Mouse (Mus musculus): Measurements from ENCODE around the gene Slc35b3. TPM values are rescaled to one million over a fixed set of nuclear protein-coding genes. Genes with fewer than 3 reads are reported as not detected.

Slc35b3 gene
- total RNA-seq (2014; rRNA removed) (29.3 and 37.8 TPM in 2 replicates), polyA plus RNA-seq (2015; fragmentation: Nextera tagmentation; extraction: Ambion mirVana) (21.0 and 25.8 TPM in 2 replicates)

GRCm38 (mm10) chr13:38960063-38961050, at the start of gene Slc35b3:
Gene Slc35b3, minus strand, starts transcription at chr13:38960875.
- peak; percentile 86 for DNase-seq
- peaks cover 8% of the 10 kb centered on the region for H3K4me1 ChIP-seq (ENCODE audit: insufficient read depth)
- H3K27ac ChIP-seq (ENCODE audit: low read depth, low read length) = peak within 1 kb of the TSS; percentile 72
- H3K27me3 ChIP-seq (ENCODE audit: insufficient read depth, low read length) = no peaks in the 10 kb centered on the region
- H3K9ac ChIP-seq = peak within 1 kb of the TSS; percentile 86
- H3K4me3 ChIP-seq (ENCODE audit: low read depth, low read length) = peak within 1 kb of the TSS; percentile 82
- WGBS = 6% methylated on average over 65 of the region's 67 CpGs
- no peaks in the 10 kb centered on the region for H3K9me3 ChIP-seq (ENCODE audit: low read length)
- peak within 1 kb of the TSS; percentile 69 for H3K4me2 ChIP-seq (ENCODE audit: low read depth)
- ATAC-seq = peak; percentile 99
- H3K36me3 ChIP-seq (ENCODE audit: insufficient read depth) = no peaks in the 10 kb centered on the region
- TF ChIP-seq CTCF (IDR thresholded peaks at IDR 0.05; ENCODE audit: low read depth) = no peak

- Histone ChIP-seq H3K27me3 (ENCODE audit: insufficient read depth, low read length) (no peaks in the 10 kb centered on the region), H3K4me2 (ENCODE audit: low read depth) (no peak overlapping the region), H3K9me3 (ENCODE audit: low read length) (no peaks in the 10 kb centered on the region), H3K4me1 (ENCODE audit: insufficient read depth) (no peaks in the 10 kb centered on the region), H3K36me3 (ENCODE audit: insufficient read depth) (no peaks in the 10 kb centered on the region), H3K4me3 (ENCODE audit: low read depth, low read length) (no peak overlapping the region), H3K27ac (ENCODE audit: low read depth, low read length) (no peak overlapping the region), H3K9ac (no peak overlapping the region)
- DNase-seq (no peak), ATAC-seq (no peak)
- WGBS = 75% methylated on average over 4 of the region's 4 CpGs
- no peak for TF ChIP-seq CTCF (IDR thresholded peaks at IDR 0.05; ENCODE audit: low read depth)
Measured at GRCm38 (mm10) chr13:39010280-39010679, 49.6 kb upstream of the Slc35b3 start.

GRCm38 (mm10) chr13:39003101-39003762, 42.6 kb upstream of the Slc35b3 start:
- no peaks in the 10 kb centered on the region for H3K27me3 ChIP-seq (ENCODE audit: insufficient read depth, low read length)
- TF ChIP-seq CTCF (IDR thresholded peaks at IDR 0.05; ENCODE audit: low read depth) = no peak
- ATAC-seq (no peak), DNase-seq (no peak)
- H3K9me3 ChIP-seq (ENCODE audit: low read length) = no peaks in the 10 kb centered on the region
- H3K9ac ChIP-seq = no peak overlapping the region
- no peak overlapping the region for H3K4me3 ChIP-seq (ENCODE audit: low read depth, low read length)
- H3K4me1 ChIP-seq (ENCODE audit: insufficient read depth) = no peaks in the 10 kb centered on the region
- H3K4me2 ChIP-seq (ENCODE audit: low read depth) = no peak overlapping the region
- no peaks in the 10 kb centered on the region for H3K36me3 ChIP-seq (ENCODE audit: insufficient read depth)
- no peak overlapping the region for H3K27ac ChIP-seq (ENCODE audit: low read depth, low read length)

GRCm38 (mm10) chr13:39002424-39002823, 41.7 kb upstream of the Slc35b3 start:
- H3K4me3 ChIP-seq (ENCODE audit: low read depth, low read length) = no peak overlapping the region
- H3K4me2 ChIP-seq (ENCODE audit: low read depth) = no peak overlapping the region
- ATAC-seq = no peak
- DNase-seq = no peak
- 67% methylated on average over 1 of the region's 1 CpGs for WGBS
- no peaks in the 10 kb centered on the region for H3K36me3 ChIP-seq (ENCODE audit: insufficient read depth)
- no peak for TF ChIP-seq CTCF (IDR thresholded peaks at IDR 0.05; ENCODE audit: low read depth)
- no peak overlapping the region for H3K27ac ChIP-seq (ENCODE audit: low read depth, low read length)
- H3K9ac ChIP-seq = no peak overlapping the region
- H3K27me3 ChIP-seq (ENCODE audit: insufficient read depth, low read length) = no peaks in the 10 kb centered on the region
- H3K4me1 ChIP-seq (ENCODE audit: insufficient read depth) = no peaks in the 10 kb centered on the region
- H3K9me3 ChIP-seq (ENCODE audit: low read length) = no peaks in the 10 kb centered on the region

GRCm38 (mm10) chr13:39001434-39001833, 40.8 kb upstream of the Slc35b3 start:
- Histone ChIP-seq H3K27me3 (ENCODE audit: insufficient read depth, low read length) (no peaks in the 10 kb centered on the region), H3K4me1 (ENCODE audit: insufficient read depth) (no peaks in the 10 kb centered on the region), H3K4me3 (ENCODE audit: low read depth, low read length) (no peak overlapping the region), H3K36me3 (ENCODE audit: insufficient read depth) (no peaks in the 10 kb centered on the region), H3K9ac (no peak overlapping the region), H3K9me3 (ENCODE audit: low read length) (no peaks in the 10 kb centered on the region), H3K27ac (ENCODE audit: low read depth, low read length) (no peak overlapping the region), H3K4me2 (ENCODE audit: low read depth) (no peak overlapping the region)
- 95% methylated on average over 11 of the region's 11 CpGs for WGBS
- DNase-seq = no peak
- no peak for TF ChIP-seq CTCF (IDR thresholded peaks at IDR 0.05; ENCODE audit: low read depth)
- ATAC-seq = no peak

GRCm38 (mm10) chr13:38998958-38999357, 38.3 kb upstream of the Slc35b3 start:
- Histone ChIP-seq H3K4me2 (ENCODE audit: low read depth) (no peak overlapping the region), H3K27ac (ENCODE audit: low read depth, low read length) (no peak overlapping the region), H3K4me1 (ENCODE audit: insufficient read depth) (no peaks in the 10 kb centered on the region), H3K4me3 (ENCODE audit: low read depth, low read length) (no peak overlapping the region), H3K9me3 (ENCODE audit: low read length) (no peaks in the 10 kb centered on the region), H3K36me3 (ENCODE audit: insufficient read depth) (no peaks in the 10 kb centered on the region), H3K27me3 (ENCODE audit: insufficient read depth, low read length) (no peaks in the 10 kb centered on the region), H3K9ac (no peak overlapping the region)
- DNase-seq = no peak
- ATAC-seq = no peak
- TF ChIP-seq CTCF (IDR thresholded peaks at IDR 0.05; ENCODE audit: low read depth) = no peak
- 75% methylated on average over 9 of the region's 9 CpGs for WGBS

- H3K4me2 ChIP-seq (ENCODE audit: low read depth) = no peak overlapping the region
- H3K27ac ChIP-seq (ENCODE audit: low read depth, low read length) = no peak overlapping the region
- no peak overlapping the region for H3K9ac ChIP-seq
- TF ChIP-seq CTCF (IDR thresholded peaks at IDR 0.05; ENCODE audit: low read depth) = peak; percentile 85
- H3K4me1 ChIP-seq (ENCODE audit: insufficient read depth) = no peaks in the 10 kb centered on the region
- WGBS = 14% methylated on average over 5 of the region's 5 CpGs
- H3K27me3 ChIP-seq (ENCODE audit: insufficient read depth, low read length) = no peaks in the 10 kb centered on the region
- DNase-seq (peak; percentile 85), ATAC-seq (peak; percentile 74; the same call in 1 of the 2 replicates)
- H3K36me3 ChIP-seq (ENCODE audit: insufficient read depth) = no peaks in the 10 kb centered on the region
- no peak overlapping the region for H3K4me3 ChIP-seq (ENCODE audit: low read depth, low read length)
- H3K9me3 ChIP-seq (ENCODE audit: low read length) = no peaks in the 10 kb centered on the region
Measured at GRCm38 (mm10) chr13:38992529-38992928, 31.9 kb upstream of the Slc35b3 start.
